Mouse (Mus musculus) stomach, embryonic 15.5 days (tissue): ENCODE data around the gene Kcnip4. TPM values are rescaled to one million over a fixed set of nuclear protein-coding genes. Genes with fewer than 3 reads are reported as not detected.
A peak's percentile ranks its signal among the peaks of the same experiment; 100 is the strongest.

Experiments used
- ATAC-seq: fragments of 200-750 bp; cut with Nextera tagmentation; 2 replicates; pipeline ENCODE4 v1.8.0; 2017; ENCODE audit warnings: low read depth, moderate number of reproducible peaks, moderate TSS enrichment; ENCODE audit not compliant: insufficient read depth, low FRiP score
- H3K27ac ChIP-seq: fragments of 300-500 bp; sonication (generic); 2 replicates; pipeline ENCODE4 v1.5.1; 2015; ENCODE audit warnings: mild to moderate bottlenecking, inconsistent platforms
- H3K27me3 ChIP-seq: fragments of 300-500 bp; sonication (generic); replicated peaks from 2 replicates; pipeline ENCODE4 v1.6.1; 2015; ENCODE audit warnings: inconsistent platforms
- H3K36me3 ChIP-seq: fragments of 300-500 bp; sonication (generic); 2 replicates; pipeline ENCODE4 v1.6.1; 2015; ENCODE audit warnings: inconsistent platforms
- H3K4me1 ChIP-seq: fragments of 300-500 bp; sonication (generic); 2 replicates; pipeline ENCODE4 v1.6.1; 2015; ENCODE audit warnings: inconsistent platforms
- H3K4me2 ChIP-seq: fragments of 300-500 bp; sonication (generic); 2 replicates; pipeline ENCODE4 v1.6.1; 2015; ENCODE audit warnings: mild to moderate bottlenecking, inconsistent platforms
- H3K4me3 ChIP-seq: fragments of 300-500 bp; sonication (generic); replicated peaks from 2 replicates; pipeline ENCODE4 v1.5.1; 2015; ENCODE audit warnings: inconsistent platforms
- H3K9ac ChIP-seq: fragments of 300-500 bp; sonication (generic); 2 replicates; pipeline ENCODE4 v1.6.1; 2015; ENCODE audit warnings: inconsistent platforms
- H3K9me3 ChIP-seq: fragments of 300-500 bp; sonication (generic); 2 replicates; pipeline ENCODE4 v1.6.1; 2016; ENCODE audit warnings: inconsistent platforms
- WGBS: fragments of 180-500 bp; shearing (Covaris S2); methylation state at CpG from one replicate; pipeline ENCODE4 v1.1.7; 2015; 5-methylcytosine and 5-hydroxymethylcytosine counted together
- polyA plus RNA-seq: library from polyadenylated mRNA; unstranded; fragments of >200 nt; fragmentation: Nextera tagmentation; extraction: Ambion mirVana; gene quantifications from 2 replicates; pipeline ENCODE4 v1.2.1, GENCODE M21; 2015

The Kcnip4 gene
- 3.2 TPM in 2 replicates for polyA plus RNA-seq

DNA sequence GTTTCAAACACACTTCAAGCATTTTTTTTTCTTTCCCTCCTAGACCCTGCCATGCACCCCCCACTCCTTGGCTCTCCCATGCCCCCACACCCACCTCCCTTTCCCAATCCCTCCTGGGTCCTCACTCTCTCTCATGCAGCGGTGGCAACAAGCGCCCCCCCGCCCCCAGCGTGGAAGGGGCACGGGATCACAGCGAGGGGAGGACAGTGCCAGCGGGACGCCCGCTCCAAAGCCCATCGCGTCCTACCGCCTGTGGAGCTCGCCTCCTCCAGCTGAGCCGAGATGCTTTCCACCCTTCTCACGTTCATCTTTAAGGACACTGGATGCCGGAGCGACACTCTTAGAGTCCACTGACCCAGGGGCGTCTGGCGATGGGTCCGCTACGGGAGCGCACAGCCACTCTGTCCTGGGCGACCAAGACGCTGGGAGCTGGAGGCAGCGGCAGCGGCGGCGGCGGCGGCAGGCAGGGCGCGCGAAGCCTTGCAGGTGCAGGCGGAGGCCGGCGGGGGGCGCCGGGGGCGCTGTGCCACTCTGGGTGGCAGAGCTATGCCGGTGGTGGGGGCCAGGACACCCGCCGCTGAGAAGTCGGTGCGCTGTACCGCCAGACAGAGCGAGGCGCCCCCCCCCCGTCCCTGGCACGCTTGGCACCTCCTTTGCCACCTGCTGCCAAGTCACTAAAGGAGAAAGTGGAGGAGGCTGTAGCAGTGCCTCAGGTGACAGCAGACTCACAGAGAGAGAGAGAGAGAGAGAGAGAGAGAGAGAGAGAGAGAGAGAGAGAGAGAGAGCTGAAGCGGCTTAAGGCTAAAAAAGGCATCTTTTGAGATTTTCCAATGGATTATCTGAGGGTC is at the start of gene Kcnip4:
TSS of gene Kcnip4 (minus strand) at position 514 of the 848 bp plus-strand sequence.
- Histone ChIP-seq H3K36me3 (no peaks in the 10 kb centered on the region), H3K27me3 (peaks cover 11% of the 10 kb centered on the region; the same call in 1 of the 2 replicates), H3K27ac (no peak within 1 kb of the TSS), H3K4me3 (peak within 1 kb of the TSS; percentile 44), H3K4me2 (peak within 1 kb of the TSS; percentile 82), H3K9me3 (no peaks in the 10 kb centered on the region), H3K9ac (no peak within 1 kb of the TSS), H3K4me1 (no peaks in the 10 kb centered on the region)
- ATAC-seq: peak; percentile 39; the same call in 1 of the 2 replicates
- WGBS: 1% methylated on average over 50 of the region's 50 CpGs

- ATAC-seq: no peak
- Histone ChIP-seq H3K27ac (no peak overlapping the region), H3K4me2 (no peak overlapping the region), H3K4me1 (no peaks in the 10 kb centered on the region), H3K9ac (no peak overlapping the region), H3K9me3 (no peaks in the 10 kb centered on the region), H3K4me3 (no peak overlapping the region), H3K36me3 (no peaks in the 10 kb centered on the region), H3K27me3 (no peaks in the 10 kb centered on the region)
- 83% methylated on average over 4 of the region's 4 CpGs for WGBS
Measured at GRCm38 (mm10) chr5:49571876-49572275, 47.2 kb upstream of the Kcnip4 start.

- 81% methylated on average over 4 of the region's 4 CpGs for WGBS
- Histone ChIP-seq H3K27me3 (no peaks in the 10 kb centered on the region), H3K9me3 (no peaks in the 10 kb centered on the region), H3K27ac (no peak overlapping the region), H3K36me3 (no peaks in the 10 kb centered on the region), H3K9ac (no peak overlapping the region), H3K4me1 (no peaks in the 10 kb centered on the region), H3K4me2 (no peak overlapping the region), H3K4me3 (no peak overlapping the region)
- no peak for ATAC-seq
Measured at GRCm38 (mm10) chr5:49563751-49564150, 39.0 kb upstream of the Kcnip4 start.

GRCm38 (mm10) chr5:49557436-49557835 is 32.7 kb upstream of the Kcnip4 start:
- no peak overlapping the region for H3K9ac ChIP-seq
- H3K4me2 ChIP-seq: no peak overlapping the region
- no peaks in the 10 kb centered on the region for H3K9me3 ChIP-seq
- ATAC-seq: no peak
- no peak overlapping the region for H3K4me3 ChIP-seq
- no peaks in the 10 kb centered on the region for H3K4me1 ChIP-seq
- no peaks in the 10 kb centered on the region for H3K27me3 ChIP-seq
- WGBS: 74% methylated on average over 3 of the region's 3 CpGs
- no peaks in the 10 kb centered on the region for H3K36me3 ChIP-seq
- no peak overlapping the region for H3K27ac ChIP-seq

DNA sequence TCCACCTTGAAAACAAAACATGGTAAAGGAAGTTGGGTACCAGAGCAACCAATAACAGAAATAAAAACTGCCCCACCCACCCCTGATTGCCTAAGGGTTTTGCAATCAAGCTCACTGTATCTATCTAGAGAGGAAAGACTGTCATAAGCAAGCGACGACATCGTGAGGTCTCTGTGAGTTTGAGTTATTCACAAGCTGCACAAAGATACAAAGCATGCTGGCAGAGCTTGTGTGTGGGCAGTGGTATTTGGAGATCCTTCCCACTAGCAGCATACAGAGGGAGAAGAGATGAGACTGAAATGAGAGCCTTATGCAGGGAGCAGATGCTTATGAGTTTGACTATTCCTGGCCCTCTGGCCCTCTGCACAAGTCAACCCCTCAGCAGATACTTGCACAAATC is 23.2 kb upstream of the Kcnip4 start:
- WGBS: 86% methylated on average over 3 of the region's 3 CpGs
- no peak overlapping the region for H3K4me3 ChIP-seq
- no peak for ATAC-seq

DNA sequence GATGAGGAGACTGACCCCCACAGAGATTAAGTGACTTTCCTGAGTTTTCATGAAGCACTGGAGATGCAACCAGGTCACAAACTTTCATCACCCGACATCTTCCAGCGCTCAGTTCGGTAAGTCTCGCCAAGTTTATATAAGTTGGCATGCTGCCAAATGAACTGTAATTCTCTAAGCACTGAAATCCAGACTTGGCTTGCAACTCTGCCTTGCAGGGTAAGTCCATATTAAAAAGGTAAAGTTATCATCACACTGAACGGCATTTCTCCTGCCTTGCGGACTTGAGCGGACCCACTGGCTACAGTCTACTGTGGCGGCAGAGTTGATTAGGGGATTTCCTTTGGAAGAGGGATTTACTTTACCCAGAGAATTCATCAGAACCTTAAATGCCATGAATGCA is 4.7 kb upstream of the Kcnip4 start:
- ATAC-seq: peak; percentile 47; the same call in 1 of the 2 replicates

More for the DNA sequence above, 23.2 kb upstream of the Kcnip4 start:
- no peaks in the 10 kb centered on the region for H3K27me3 ChIP-seq
- H3K9me3 ChIP-seq: no peaks in the 10 kb centered on the region
- no peaks in the 10 kb centered on the region for H3K36me3 ChIP-seq
- H3K4me2 ChIP-seq: no peak overlapping the region
- no peaks in the 10 kb centered on the region for H3K4me1 ChIP-seq
- H3K9ac ChIP-seq: no peak overlapping the region
- H3K27ac ChIP-seq: no peak overlapping the region

GRCm38 (mm10) chr5:49525242-49525612 is 520 bp upstream of the Kcnip4 start:
- H3K9ac ChIP-seq: no peak overlapping the region
- H3K9me3 ChIP-seq: no peaks in the 10 kb centered on the region
- no peaks in the 10 kb centered on the region for H3K36me3 ChIP-seq
- H3K4me2 ChIP-seq: no peak overlapping the region
- H3K4me1 ChIP-seq: no peaks in the 10 kb centered on the region
- H3K27me3 ChIP-seq: peaks cover 11% of the 10 kb centered on the region; the same call in 1 of the 2 replicates
- ATAC-seq: no peak
- no peak overlapping the region for H3K27ac ChIP-seq
- 64% methylated on average over 4 of the region's 4 CpGs for WGBS
- no peak overlapping the region for H3K4me3 ChIP-seq

More for the DNA sequence above, 4.7 kb upstream of the Kcnip4 start:
- no peaks in the 10 kb centered on the region for H3K4me1 ChIP-seq
- no peak overlapping the region for H3K9ac ChIP-seq
- no peaks in the 10 kb centered on the region for H3K9me3 ChIP-seq
- no peak overlapping the region for H3K4me2 ChIP-seq
- no peaks in the 10 kb centered on the region for H3K36me3 ChIP-seq
- 38% methylated on average over 8 of the region's 8 CpGs for WGBS
- 0 out of 2 replicates have a peak, but pooled peaks cover 3% of the 10 kb centered on the region for H3K27me3 ChIP-seq
- H3K4me3 ChIP-seq: no peak overlapping the region
- no peak overlapping the region for H3K27ac ChIP-seq

GRCm38 (mm10) chr5:49523997-49524393 is 712 bp downstream of the Kcnip4 start:
- Histone ChIP-seq H3K4me2 (peak overlapping the region; percentile 82), H3K4me3 (peak overlapping the region; percentile 44), H3K27ac (no peak overlapping the region), H3K9me3 (no peaks in the 10 kb centered on the region), H3K9ac (no peak overlapping the region), H3K27me3 (peaks cover 11% of the 10 kb centered on the region; the same call in 1 of the 2 replicates), H3K36me3 (no peaks in the 10 kb centered on the region), H3K4me1 (no peaks in the 10 kb centered on the region)
- 6% methylated on average over 11 of the region's 11 CpGs for WGBS
- no peak for ATAC-seq

GRCm38 (mm10) chr5:49522986-49523385 is 1.7 kb downstream of the Kcnip4 start:
- H3K27me3 ChIP-seq: peaks cover 11% of the 10 kb centered on the region; the same call in 1 of the 2 replicates
- no peak overlapping the region for H3K27ac ChIP-seq
- H3K4me3 ChIP-seq: no peak overlapping the region
- H3K9me3 ChIP-seq: no peaks in the 10 kb centered on the region
- no peak for ATAC-seq
- H3K4me1 ChIP-seq: no peaks in the 10 kb centered on the region
- WGBS: 66% methylated on average over 4 of the region's 4 CpGs
- no peak overlapping the region for H3K9ac ChIP-seq
- H3K4me2 ChIP-seq: no peak overlapping the region
- no peaks in the 10 kb centered on the region for H3K36me3 ChIP-seq

DNA sequence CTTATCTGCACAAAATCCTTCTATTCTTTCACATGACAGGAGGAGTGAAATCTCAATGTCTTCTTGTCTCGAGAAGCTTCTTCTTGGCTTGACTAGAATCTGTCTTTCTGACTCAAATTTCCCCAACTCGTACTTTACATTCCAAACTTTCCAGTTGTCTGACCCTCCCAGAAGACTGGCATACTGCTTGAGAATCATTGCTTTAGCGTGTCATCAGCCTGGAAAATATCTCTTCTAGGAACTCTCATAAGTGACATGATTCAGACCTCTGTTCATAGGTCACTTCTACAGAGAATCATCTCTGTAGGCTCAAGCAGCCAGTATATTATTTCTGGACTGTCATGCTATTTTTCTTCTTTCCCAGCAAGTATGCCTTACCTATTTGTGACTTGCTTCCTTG is 26.0 kb downstream of the Kcnip4 start:
- Histone ChIP-seq H3K27me3 (no peaks in the 10 kb centered on the region), H3K27ac (no peak overlapping the region), H3K9me3 (no peaks in the 10 kb centered on the region), H3K4me3 (no peak overlapping the region), H3K4me2 (no peak overlapping the region), H3K4me1 (no peaks in the 10 kb centered on the region), H3K36me3 (no peaks in the 10 kb centered on the region), H3K9ac (no peak overlapping the region)
- ATAC-seq: no peak
- 71% methylated on average over 3 of the region's 3 CpGs for WGBS

DNA sequence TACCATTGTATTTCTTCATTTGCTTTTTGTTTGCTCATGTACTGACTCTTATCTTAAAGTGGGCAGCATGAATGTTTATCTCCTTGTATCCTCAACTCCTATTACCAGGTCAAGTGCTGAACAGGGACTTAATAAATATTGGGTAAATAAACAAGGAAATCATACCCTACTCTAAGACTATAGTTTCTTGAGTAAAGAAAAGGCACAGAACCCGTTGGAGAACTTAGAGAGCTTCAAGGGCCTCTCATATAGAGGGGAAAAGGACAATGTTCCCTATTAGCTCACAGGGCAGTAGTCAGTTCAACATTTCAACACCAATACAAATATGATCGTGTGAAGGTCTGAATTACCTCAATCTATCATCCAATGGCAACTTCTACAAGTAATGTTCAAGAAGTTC is 37.4 kb downstream of the Kcnip4 start:
- Histone ChIP-seq H3K4me1 (no peaks in the 10 kb centered on the region), H3K27ac (no peak overlapping the region), H3K27me3 (no peaks in the 10 kb centered on the region), H3K4me2 (no peak overlapping the region), H3K9me3 (no peaks in the 10 kb centered on the region), H3K36me3 (no peaks in the 10 kb centered on the region), H3K4me3 (no peak overlapping the region), H3K9ac (no peak overlapping the region)
- WGBS: 55% methylated on average over 2 of the region's 2 CpGs
- ATAC-seq: no peak

DNA sequence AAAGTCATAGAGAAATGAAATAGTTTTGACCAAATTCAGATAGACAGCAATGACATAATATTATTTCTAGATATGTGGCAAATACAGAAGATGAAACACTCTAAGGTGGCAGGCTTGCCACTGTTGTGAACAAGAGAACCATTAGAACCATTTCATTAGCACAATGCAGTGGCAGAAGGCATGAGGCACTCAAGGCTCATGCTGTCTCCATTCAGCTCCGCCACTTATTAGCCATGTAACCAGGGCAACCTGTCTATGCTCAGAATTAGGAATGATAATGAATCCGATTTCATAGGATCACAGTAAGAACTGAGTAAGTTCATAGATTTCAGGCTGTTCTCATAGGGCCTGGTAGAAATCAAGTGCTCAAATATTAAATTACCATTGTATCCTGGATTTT is 54.0 kb downstream of the Kcnip4 start:
- Histone ChIP-seq H3K4me1 (no peaks in the 10 kb centered on the region), H3K27ac (no peak overlapping the region), H3K4me2 (no peak overlapping the region), H3K36me3 (no peaks in the 10 kb centered on the region), H3K9me3 (no peaks in the 10 kb centered on the region), H3K4me3 (no peak overlapping the region), H3K9ac (no peak overlapping the region), H3K27me3 (no peaks in the 10 kb centered on the region)
- 78% methylated on average over 2 of the region's 2 CpGs for WGBS
- no peak for ATAC-seq
